Mouse (Mus musculus) stomach, postnatal 0 days (tissue): ENCODE measurements at regions not wholly inside any gene's neighbourhood (a gene's known extent, or its start where the extent isn't known, plus 50 kb on each side); places are given as distances from the start of the nearest gene placed in this dataset.

Experiments
- CTCF ChIP-seq: IDR thresholded peaks from 2 replicates; pipeline ENCODE4 v1.5.1; 2016; ENCODE audit warnings: antibody characterized with exemption, low read depth, mild to moderate bottlenecking, moderate library complexity
- EP300 ChIP-seq: optimal IDR thresholded peaks from 2 replicates; pipeline ENCODE3; 2016; ENCODE audit warnings: antibody characterized with exemption

DNA sequence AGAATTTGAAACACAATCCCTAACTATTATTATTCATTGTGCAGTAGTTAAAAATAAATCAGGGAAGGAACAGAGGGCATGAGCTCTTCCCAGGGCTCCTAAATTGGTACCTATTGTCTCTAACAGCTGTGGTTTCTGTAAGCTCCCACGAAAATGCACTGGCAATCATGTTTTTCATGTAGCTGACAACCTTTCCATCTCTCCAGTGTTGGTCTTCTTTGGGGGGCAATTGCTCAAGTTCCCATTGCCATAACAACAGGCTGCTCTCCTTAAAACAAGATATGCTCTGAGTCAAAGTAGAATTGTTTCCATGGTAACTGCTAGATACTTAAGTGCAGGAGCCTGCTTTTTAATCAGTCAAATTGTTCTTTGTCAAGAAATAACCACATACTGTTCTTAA, 322.7 kb downstream of the Fam198b start:
- TF ChIP-seq CTCF (no peak), EP300 (no peak)
